Mouse (Mus musculus) embryonic stem cell, embryonic (primary cell): ENCODE measurements at regions not wholly inside any gene's neighbourhood (a gene's known extent, or its start where the extent isn't known, plus 50 kb on each side); places are given as distances from the start of the nearest gene placed in this dataset.

Source experiments
- CTCF ChIA-PET, 4 experiments: fragments of 300-600 bp in 2 of 4; fragments of 350-600 bp in 2 of 4; sonication (Branson Sonifier 250); formaldehyde crosslinking; loops; one replicate each; lab custom pipeline; 2022; ENCODE audit warnings: inconsistent platforms in 2 of 4; lab: Charles Lee
- POLR2A ChIA-PET, 4 experiments: fragments of 300-600 bp in 2 of 4; fragments of 350-600 bp in 2 of 4; sonication (Branson Sonifier 250); formaldehyde crosslinking; loops; one replicate each; lab custom pipeline; 2022; ENCODE audit warnings: antibody characterized with exemption in 4 of 4, inconsistent platforms in 1 of 4; lab: Charles Lee

GRCm38 (mm10) chr14:85480216-85480615 lies 1036.9 kb downstream of the Pcdh17 start:
- POLR2A ChIA-PET, result no interaction called here
- CTCF ChIA-PET, result no interaction called here

GRCm38 (mm10) chr14:85507419-85508170 lies 1064.2 kb downstream of the Pcdh17 start:
- CTCF ChIA-PET, result no interaction called here
- POLR2A ChIA-PET, result no interaction called here

DNA sequence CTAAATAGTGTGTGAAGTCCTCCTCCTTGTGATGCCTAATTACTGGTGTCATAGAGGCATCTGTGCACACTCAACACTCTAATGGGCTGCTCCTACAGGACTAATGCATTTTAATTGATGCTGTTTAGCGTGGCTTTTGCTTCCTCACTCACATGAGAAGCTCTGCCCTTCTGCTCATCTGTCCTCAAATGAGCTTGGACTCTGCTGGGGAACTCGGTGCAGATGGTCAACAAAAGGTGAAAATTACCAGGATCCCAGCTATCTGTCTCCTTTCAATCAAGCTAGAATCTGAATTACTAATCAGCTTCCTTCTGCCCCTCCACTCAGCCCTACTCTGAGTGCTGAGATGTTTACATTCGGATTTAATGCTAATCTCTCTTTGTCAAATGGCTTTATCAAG lies 1065.2 kb downstream of the Pcdh17 start:
- CTCF ChIA-PET, result interaction anchor here in 1 of 4 experiments (0.6 kb wide), 1 partner anchor 13 kb away, joined by 3 read pairs; no protein-coding TSS in a partner anchor
- POLR2A ChIA-PET, result no interaction called here
